Mouse (Mus musculus): ENCODE results near the gene Ddr1.
"Not testable (repeated sequence)": the region's sequence is repeated elsewhere in the genome, so short reads cannot be mapped to it uniquely, and the experiment has no call there.

The Ddr1 gene

DNA sequence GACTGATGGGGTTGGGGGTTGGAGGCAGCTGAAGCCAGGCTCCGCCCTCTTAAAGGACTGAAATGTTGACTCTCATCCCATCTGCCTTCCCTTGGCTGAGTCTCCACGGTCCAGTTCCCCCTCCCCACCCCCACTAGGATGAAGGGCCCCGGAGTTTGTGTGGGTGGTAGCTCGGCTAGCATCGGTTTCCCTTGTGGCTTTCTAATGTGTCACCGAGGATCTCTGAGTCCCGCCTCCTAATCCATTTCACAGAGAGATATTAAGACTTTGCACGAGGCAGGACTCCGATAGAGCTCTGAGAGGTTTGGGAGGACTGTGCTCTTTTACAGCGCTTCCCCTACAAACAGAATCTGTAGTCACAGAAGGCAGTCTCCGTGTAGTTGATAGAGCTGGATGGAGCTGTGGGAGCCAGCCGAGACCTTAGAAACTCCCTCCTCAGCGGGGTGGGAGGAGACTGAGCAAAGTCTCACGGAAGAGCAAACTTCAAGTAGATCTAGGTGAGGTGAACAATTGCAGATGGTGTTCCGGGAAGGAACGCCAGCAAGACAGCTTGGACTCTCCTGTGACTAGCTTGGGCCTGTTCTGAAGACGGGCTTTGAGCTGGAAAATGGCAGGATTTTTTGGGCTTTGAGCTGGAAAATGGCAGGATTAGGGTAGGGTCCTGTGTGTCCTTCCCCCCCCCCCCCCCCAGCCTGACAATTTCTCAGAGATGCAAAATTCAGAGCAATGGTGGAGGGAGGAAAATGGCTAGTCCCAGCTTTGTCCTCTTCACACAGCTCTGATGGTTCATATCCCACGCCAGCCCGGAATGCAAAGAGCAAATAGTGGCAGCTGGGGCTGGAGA is at the start of gene Ddr1:
Ddr1 (minus strand) TSS at position 1 of the 844 bp plus-strand sequence.
- peak; percentile 80 for DNase-seq (ENCODE audit: low read depth, low spot score)

DNA sequence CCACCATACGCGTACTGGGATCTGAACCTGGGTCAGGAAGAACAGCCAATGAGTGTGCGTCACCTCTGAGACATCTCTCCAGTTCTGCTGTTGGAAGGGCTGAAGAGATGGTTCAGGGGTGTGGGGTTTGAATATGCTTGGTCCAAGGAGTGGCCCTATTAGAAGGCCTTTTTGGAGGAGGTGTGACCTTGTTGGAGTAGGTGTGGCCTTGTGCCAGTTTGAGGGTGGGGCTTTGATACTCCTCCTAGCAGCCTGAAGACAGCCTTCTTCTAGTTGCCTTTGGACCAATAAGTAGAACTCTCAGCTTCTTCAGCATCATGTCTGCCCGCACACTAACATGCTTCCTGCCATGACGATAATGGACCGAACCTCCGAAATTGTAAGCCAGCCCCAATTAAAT is 49.2 kb upstream of the Ddr1 start:
- no peak for DNase-seq (ENCODE audit: low read depth, low spot score)

DNA sequence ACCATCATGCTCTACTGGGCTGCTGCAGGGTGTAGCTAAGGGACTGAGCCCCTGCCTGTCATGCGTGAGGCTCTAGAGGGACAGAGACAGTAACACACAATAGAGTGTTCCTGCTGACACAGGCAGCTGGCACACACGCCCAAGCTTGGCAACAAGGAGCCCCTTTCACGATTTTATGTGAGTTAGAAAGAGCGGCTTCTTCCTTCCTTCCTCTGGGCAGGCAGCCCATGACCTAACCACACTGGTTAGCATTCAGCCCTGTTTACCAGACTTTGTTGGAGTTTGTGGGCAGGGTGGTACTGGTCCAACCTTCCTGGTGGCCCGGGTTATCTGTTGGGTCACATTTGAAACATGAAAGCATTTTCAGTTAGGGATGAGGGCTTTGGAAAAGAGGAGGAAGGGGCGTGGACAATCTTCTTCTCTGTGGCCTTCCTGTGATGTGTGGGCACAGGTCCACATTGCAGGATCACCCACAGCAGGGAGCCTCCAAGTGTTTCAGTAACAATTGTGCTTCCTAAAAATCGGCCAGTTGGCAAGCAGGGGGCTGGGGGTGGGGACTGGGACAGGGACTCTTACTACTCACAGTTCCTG is 47.9 kb upstream of the Ddr1 start:
- peak; percentile 51 for DNase-seq (ENCODE audit: low read depth, low spot score)

DNA sequence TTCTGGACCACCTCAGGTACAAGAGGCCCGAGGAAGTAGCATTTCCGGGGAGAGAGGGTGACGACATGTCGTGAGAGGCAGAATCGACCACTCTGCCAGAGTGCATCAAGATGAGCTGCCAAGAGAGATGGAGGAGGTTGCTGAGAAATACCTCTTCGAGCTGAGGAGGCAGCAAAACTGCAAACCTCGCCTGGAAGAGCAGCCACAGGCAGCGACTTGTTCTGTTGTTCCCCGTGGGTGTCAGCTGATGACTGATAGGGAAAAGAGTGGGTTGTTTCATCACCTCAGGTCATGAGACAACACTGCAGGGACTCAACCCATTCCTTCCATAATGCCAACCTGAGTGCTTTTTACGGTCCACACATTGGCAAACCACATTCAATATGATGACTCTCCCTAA is 45.3 kb upstream of the Ddr1 start:
- peak; percentile 51 for DNase-seq (ENCODE audit: low read depth, low spot score)

DNA sequence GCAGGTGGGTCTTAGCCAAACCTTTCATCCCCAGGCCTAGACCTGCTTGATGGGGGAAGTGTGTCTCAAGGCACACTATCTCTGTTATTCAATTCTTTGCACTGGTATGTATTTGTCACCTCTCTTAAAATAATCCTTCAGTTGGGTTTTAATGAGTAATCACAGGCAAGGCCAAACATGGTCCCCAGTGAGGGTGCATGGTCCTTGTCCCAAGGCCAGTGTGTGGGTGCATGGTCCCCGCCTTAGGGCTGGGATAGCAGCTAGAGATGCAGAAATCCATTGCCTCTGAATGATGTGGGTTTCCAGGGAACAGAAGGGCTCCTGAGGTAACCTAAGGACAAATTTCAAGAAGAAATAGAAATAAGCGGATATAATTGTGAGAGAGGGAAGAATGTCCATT is 39.9 kb upstream of the Ddr1 start:
- no peak for DNase-seq (ENCODE audit: low read depth, low spot score)

DNA sequence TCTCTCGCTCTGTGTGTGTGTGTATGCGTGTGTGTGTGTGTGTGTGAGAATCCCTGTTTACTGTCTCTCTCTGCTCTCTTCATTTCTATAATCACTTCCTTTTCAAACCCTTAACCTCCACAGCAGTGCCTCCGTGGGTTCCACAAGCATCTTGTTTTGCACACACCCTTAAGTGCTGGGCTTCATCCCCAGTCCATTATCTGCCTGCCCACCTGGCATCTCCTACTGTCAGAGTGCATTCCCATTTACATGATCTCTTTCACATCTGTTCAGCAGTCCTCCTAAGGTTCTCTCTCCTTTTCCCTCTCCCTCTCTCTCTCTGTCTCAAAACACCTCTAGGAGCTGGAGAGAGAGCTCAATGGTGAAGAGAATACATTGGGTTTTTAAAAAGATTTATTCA is 38.5 kb upstream of the Ddr1 start:
- DNase-seq (ENCODE audit: low read depth, low spot score): no peak

DNA sequence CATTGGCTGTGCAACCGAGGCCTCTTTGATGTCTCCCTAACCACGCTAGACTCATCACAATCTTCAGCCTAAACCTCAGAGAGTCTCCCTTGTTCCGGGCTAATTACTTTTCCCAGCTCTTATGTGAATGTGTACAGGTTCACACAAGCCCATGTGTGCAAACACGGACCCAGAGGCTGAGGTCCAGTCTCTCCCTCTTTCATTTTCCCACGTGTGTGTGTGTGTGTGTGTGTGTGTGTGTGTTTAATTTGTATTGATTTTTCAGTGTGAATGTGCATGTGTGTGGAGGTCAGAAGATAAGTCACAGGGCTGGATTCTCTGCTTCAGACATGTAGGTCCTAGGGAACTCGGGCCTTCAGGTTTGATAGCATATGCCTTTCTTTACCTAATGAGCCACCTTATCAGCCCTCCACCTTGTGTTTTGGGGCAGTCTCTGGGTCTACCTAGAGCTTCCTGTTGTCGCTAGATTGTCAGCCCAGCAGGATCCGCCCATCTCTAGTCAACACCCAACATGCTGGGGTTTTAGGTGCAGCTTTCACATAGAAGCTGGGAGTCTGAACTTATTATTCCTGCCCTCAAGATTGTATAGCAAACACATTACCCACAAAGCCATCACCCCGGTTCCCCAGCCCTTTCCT is 37.3 kb upstream of the Ddr1 start:
- peak; percentile 68 for DNase-seq (ENCODE audit: low read depth, low spot score)

DNA sequence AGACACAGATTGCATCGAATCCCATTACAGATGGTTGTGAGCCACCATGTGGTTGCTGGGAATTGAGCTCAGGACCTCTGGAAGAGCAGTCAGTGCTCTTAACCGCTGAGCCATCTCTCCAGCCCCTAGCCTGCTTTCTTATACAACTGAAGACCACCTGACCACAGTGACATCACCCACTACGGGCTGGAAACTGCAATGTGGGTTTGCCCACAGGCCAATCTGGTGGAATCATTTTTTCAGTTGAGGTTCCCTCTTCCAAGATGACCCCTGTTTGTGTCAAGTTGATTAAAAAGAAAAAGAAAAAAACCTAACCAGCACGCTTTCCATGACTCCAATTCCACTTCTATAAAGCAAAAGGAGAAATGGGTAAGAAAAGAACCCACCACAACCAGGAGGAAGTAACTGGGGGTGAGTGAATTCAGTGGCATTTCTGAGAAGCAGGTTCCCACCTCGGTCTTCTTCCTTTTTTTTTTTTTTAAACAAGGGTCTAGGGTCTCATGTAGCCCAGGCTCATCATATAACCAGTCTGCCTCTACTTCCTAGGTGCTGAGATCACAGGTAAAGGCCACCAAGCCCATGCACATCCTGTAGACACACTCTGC is 36.0 kb upstream of the Ddr1 start:
- no peak for DNase-seq (ENCODE audit: low read depth, low spot score)

DNA sequence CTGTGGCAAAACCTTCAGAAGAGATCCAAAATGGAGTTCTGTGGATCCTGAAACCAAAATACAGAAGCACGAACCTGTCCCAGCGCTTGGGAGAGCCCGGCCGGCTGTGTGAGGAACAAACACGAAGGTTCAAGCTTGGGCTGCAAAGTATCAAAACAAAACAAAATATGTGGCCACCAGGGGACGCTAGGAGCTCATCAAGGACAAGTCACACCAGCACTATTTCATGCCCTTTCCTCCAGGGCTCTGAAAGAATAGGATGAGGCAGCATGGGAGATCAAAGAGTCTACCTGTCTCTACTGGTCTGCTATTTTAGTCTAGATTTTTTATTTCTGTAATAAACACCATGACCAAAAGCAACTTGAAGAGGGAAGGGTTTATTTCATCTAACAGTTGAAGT is 35.3 kb upstream of the Ddr1 start:
- DNase-seq (ENCODE audit: low read depth, low spot score): peak; percentile 85

DNA sequence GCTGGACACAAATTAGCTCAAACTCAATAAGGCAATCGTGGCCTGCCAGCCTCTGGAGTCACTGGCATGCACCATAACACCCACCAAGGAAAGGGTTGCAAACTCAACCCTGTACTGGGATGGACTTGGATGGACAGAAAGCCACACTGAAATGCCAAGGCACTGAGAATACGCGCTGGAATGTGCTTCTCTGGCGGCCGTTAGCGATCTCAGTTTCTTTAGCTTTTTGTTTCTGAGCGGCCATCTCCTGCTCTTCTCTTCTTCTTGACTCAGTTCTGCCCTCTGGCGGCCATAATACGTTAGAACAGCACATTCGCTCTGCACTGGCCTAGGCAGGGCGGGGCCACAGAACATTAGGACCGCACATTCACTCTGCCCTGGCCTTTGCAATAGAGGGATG is 33.3 kb upstream of the Ddr1 start:
- DNase-seq (ENCODE audit: low read depth, low spot score): peak; percentile 86

DNA sequence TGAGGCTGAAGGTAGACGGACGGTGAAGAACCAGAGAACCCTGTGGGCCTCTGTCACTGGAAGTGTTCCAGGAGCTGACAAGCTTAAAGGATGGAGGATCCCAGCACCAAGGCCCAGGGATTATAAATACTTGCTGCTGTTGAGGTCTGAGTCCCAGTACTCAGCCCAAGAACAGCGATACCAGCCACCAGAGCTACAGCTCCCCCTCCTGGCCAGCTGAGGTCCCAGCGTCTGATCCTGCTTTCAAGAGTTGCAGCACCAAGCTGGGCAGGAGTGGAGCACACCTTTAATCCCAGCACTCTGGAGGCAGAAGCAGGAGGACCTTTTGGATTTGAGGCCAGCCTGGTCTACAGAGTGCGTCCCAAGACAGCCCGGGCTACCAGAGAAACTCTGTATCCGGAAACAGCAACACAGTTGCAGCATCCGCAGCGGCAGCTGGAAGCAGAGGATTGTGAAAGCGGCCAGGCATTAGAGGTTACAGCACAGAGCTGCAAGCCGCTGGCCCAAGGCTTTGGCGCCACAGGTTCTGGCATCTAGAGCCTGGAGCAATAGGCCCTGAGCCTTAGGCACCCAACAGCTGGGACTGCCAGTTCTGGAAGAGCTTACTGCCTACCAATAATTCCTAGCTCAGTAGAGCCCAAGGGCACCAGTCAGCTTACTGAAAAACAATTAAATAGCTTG is 32.0 kb upstream of the Ddr1 start:
- peak; percentile 80 for DNase-seq (ENCODE audit: low read depth, low spot score)

DNA sequence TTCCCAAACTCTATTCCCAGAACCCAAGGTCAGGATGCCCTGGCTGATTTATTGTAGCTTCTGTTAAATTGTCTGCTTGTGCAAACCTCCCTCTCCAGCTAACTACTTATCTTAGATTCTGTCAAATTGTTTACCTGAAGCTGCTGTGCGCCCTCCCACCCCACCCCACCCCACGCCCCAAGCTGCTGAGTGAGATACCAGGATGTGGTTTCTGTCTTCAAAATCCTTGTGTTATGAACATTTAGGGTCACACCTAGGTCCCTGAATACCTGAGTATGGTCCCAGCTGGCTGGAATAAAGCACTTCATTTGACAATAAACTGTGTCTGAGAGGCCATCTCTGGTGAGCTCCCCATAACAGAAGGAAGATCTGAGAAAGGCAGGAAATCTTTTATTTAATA is 30.1 kb upstream of the Ddr1 start:
- peak; percentile 75 for DNase-seq (ENCODE audit: low read depth, low spot score)

DNA sequence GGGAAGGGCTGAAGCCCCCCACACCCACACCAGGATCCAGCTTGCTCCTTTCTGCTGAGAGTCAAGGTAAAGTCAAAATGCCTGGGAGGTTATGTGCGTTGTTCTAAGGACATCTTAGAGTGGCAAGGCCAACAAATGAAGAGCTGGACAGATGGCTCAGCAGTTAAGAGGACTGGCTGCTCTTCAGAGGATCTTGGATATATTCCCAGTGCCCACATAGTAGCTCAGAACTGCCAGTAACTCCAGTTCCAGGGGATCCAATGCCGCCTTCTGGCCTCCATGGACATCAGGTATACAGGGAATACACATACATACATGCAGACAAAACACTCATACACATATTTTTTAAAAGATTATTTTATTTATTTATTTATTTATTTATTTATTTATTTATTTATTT is 29.0 kb upstream of the Ddr1 start:
- DNase-seq (ENCODE audit: low read depth, low spot score): no peak

DNA sequence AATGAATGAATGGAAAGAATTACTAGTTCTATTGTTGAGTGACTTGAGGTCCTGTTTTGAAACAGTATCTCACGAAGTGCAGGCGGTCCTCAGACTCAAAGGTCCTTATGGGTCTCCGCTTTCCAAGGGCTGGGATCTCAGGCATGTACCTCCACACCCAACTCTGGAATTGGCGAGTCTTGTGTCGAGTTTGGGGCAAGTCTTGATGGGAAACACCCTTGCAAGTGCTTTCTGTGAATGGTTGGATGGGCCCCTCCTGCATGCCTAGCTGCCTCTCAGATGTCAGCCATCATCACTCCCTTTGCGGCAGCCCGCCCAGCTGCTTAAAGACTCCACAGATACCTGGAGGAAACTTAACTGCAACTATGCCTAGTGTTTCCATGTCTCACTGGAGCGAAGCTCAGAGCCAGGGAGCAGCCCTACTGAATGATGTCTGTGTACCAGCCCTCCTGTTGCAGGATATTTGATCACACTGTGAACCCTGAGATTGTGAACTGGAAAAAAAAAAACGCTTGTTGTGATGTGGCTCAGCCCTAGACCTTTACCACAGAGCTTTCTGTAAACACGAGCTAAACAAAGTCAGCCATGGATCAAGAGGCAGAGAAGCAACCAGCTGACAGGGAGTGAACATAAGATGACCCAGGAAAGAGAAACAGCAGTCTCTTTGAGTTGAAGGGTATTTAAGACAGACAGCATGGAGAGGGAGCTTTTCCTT is 27.2 kb upstream of the Ddr1 start:
- DNase-seq (ENCODE audit: low read depth, low spot score): peak; percentile 73

DNA sequence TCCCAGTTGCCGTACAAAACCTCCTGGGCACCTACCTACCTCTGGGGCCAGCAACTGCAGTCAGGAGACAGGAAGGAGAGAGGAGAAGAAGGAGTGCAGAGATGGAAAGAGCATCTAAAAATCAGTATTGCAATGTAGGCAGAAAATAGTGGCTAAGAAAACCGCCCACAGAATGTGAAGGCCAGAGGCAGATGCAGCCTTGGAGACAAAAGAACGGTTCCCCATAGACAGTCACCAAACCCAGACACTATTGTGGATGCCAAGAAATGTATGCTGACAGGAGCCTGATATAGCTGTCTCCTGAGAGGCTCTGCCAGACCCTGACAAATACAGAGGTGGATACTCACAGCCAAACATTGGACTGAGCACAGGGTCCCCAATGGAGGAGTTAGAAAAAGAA is 25.7 kb upstream of the Ddr1 start:
- not testable (repeated sequence) for DNase-seq (ENCODE audit: low read depth, low spot score)

DNA sequence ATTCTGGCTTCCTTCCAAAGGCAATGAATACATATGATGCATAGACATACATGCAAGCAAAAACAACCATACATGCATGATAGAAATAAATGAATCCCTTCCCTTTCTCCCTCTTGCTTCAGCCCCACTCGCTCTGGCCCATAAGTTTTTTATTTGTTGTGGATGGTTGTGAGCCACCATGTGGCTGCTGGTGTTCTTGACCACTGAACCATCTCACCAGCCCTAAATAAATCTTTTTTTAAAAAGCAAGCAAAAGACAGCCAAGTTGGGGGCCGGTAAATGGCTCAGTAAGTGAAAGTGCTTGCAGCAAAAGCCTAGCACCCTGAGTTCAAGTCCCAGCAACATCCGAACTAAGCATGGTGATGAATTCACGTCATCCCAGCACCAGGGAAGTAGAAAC is 24.4 kb upstream of the Ddr1 start:
- DNase-seq (ENCODE audit: low read depth, low spot score): no peak

DNA sequence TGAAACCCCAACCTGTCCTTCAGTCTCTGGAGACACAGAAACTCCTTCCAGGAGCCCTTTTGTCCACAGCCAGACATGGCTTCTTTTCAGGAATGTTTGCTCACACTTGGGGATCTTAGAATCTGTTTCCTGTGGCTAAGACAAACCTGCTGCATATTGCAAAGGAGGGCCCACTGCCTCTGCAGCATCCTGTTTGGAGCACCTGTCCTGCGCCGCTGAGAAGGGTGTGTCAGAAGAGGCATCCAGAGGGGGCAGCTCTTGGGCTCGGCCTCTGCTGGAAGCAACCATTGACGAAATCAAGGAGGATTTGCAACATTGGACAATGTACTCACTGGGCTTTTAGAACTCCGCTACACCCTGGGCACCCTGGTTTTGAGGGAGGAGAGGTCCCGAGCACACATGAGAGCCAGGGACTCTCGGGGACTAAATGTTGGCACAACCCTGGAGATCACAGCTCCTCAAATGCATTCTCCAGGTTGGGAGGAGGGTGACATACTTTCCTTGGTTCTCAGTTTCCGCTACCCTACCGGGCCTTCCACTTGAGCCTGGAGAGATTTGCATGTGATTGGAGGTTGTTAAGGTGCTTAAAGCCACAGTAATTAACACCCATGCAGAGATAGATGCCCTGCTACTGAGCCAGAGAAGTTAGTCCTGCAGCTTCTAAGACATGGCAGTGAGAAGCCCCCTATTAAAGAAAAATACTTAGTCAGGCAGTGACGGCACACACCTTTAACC is 23.2 kb upstream of the Ddr1 start:
- no peak for DNase-seq (ENCODE audit: low read depth, low spot score)

DNA sequence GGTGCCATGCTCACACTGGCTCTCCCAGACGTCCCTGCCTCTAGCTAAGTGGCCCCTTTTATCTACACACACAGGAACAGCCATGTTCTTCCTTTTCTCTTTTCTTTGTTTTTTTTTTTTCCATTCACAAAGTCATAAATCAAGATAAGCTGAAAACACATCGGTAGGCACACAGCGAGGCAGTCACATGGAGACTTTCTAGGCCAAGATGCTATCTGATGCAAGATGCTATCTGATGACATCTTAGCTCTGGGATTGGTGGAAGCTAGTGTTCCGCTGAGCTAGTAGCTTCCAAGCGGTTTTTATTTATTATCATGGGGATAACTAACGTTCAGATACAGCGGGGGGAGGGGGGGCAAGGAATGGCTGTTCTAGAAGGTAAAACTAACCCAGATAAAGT is 22.6 kb upstream of the Ddr1 start:
- DNase-seq (ENCODE audit: low read depth, low spot score): peak; percentile 82

DNA sequence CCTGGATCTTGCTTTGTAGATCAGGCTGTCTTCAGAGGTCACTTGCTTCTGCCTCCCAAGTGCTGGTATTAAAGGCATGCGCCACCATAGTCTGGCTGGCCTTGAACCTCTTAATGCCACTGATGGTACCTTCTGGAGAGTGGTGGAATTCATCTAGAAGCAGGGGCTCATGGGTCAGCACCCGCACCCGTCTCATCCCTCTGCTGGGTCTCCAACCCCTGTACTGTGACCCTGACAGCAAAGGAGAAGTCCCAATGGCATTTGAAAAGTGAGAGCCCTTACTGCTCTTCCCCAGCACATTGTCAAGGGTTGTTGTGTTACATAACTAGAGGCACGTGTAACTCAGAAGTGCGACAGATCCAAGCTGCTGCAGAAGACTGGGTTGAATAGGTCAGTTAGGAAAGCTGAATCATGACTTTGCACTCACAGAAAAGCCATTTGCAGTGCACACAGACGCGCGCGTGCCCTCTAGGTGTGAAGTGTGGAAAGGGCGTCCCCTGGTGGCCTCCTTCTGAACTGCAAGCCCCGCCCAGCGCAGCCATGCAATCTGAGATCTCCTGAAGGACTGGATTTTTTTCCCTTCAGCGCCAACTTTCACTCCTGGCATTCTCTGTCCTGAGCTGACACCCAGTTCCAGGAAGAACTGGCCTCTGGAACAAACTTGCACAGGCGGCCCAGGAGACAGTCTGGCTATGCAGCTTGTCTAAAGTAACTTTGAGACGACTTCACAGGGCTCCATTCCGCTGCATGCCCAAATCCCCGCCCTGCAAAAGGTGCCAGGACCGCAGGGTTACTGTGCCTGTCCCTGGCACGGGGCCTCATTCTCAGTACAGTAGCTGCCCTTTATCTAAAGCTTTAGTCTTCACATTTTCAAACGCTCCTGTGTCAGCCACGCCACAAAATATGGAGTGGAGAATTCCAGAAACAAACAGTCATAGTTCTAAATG is 21.1 kb upstream of the Ddr1 start:
- peak; percentile 81 for DNase-seq (ENCODE audit: low read depth, low spot score)
